8 mouse cellular contexts compared by ENCODE assay signal in the genomic region with DNA sequence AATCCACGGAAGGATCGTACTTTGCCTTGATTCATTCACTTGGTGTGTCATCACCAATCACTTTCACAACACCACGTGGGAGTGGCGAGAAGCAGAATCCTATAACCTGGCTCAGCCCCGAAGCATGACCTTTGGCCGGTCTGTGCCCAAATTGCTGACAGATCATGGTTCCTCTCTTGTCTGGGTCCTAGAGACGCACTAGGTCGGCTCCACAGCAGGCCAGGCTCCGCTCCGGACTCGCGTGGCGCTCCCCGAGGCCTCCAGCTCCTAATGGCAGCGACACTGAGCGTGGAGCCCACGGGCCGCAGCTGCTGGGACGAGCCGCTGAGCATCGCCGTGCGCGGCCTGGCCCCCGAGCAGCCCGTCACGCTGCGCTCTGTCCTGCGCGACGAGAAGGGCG. TPM values are rescaled to one million over a fixed set of nuclear protein-coding genes. Genes with fewer than 3 reads are reported as not detected.
DNase-seq lines count a peak whose midpoint lies in the region; ATAC-seq and TF ChIP-seq lines count a peak whose summit lies in the region.
"Not testable (repeated sequence)": the region's sequence is repeated elsewhere in the genome, so short reads cannot be mapped to it uniquely, and the experiment has no call there.

A gene (plus strand): TSS at position 139 of the 400 bp plus-strand sequence.

- not testable (repeated sequence) for TF ChIP-seq POLR2A in ES-Bruce4 (IDR thresholded peaks at IDR 0.05; ENCODE audit: insufficient read depth, low read length)

- peak within 1 kb of the TSS; percentile 54 for H3K4me2 ChIP-seq in forebrain, embryonic 11.5 days (ENCODE audit: low read depth, low read length, severe bottlenecking)
- H3K4me2 ChIP-seq in kidney, postnatal 0 days (ENCODE audit: low read length) = peak within 1 kb of the TSS; percentile 68
- H3K4me2 ChIP-seq in liver, embryonic 11.5 days = peak within 1 kb of the TSS; percentile 70

- 13% methylated on average over 27 of the region's 32 CpGs for WGBS in forebrain, embryonic 11.5 days
- 9% methylated on average over 32 of the region's 32 CpGs for WGBS in hindbrain, embryonic 10.5 days
- WGBS in kidney, postnatal 0 days = 3% methylated on average over 26 of the region's 32 CpGs
- 13% methylated on average over 22 of the region's 32 CpGs for WGBS in liver, embryonic 11.5 days

- H3K27ac ChIP-seq in ES-Bruce4 (ENCODE audit: insufficient read depth, low read length); forebrain, embryonic 11.5 days (ENCODE audit: low read depth, low read length); liver, embryonic 11.5 days (ENCODE audit: low read depth, low read length): not testable (repeated sequence)
- peak within 1 kb of the TSS; percentile 73 for H3K27ac ChIP-seq in hindbrain, embryonic 10.5 days
- peak within 1 kb of the TSS; percentile 54; the same call in 1 of the 2 replicates for H3K27ac ChIP-seq in kidney, postnatal 0 days

- 0 out of 2 replicates have a peak, but pooled peaks have one; percentile 45 for ATAC-seq in cerebellum, adult (ENCODE audit: insufficient number of reproducible peaks, low FRiP score, low TSS enrichment)
- not testable (repeated sequence) for ATAC-seq in forebrain, embryonic 11.5 days (replicated peaks; ENCODE audit: low FRiP score); liver, embryonic 11.5 days (replicated peaks; ENCODE audit: low FRiP score)
- peak; percentile 85 for ATAC-seq in kidney, postnatal 0 days (replicated peaks; ENCODE audit: low FRiP score, low read depth)
- ATAC-seq in megakaryocyte-erythroid progenitor cell, adult 5-6 weeks (replicated peaks; ENCODE audit: low FRiP score, low TSS enrichment, poor library complexity, severe bottlenecking) = peak; percentile 37; the same call in 1 of the 2 replicates

- H3K9ac ChIP-seq in ES-Bruce4 (ENCODE audit: low read depth, poor library complexity, severe bottlenecking) = peak within 1 kb of the TSS; percentile 60
- H3K9ac ChIP-seq in forebrain, embryonic 11.5 days (ENCODE audit: low read length) = peak within 1 kb of the TSS; percentile 49; the same call in 1 of the 2 replicates
- peak within 1 kb of the TSS; percentile 57 for H3K9ac ChIP-seq in kidney, postnatal 0 days (ENCODE audit: low read depth, low read length)
- peak within 1 kb of the TSS; percentile 52; the same call in 1 of the 2 replicates for H3K9ac ChIP-seq in liver, embryonic 11.5 days (ENCODE audit: low read depth, low read length)

- not testable (repeated sequence) for H3K4me1 ChIP-seq in ES-Bruce4 (ENCODE audit: control insufficient read depth, insufficient read depth, low read length); forebrain, embryonic 11.5 days (replicated peaks; ENCODE audit: control insufficient read depth, insufficient read depth, low read length); hindbrain, embryonic 10.5 days (replicated peaks); kidney, postnatal 0 days (replicated peaks; ENCODE audit: insufficient read depth, low read length); liver, embryonic 11.5 days (replicated peaks; ENCODE audit: control insufficient read depth, insufficient read depth, low read length)

- H3K4me3 ChIP-seq in ES-Bruce4 (ENCODE audit: low read depth, low read length) = peak within 1 kb of the TSS; percentile 63
- H3K4me3 ChIP-seq in forebrain, embryonic 11.5 days (ENCODE audit: low read depth, low read length) = peak within 1 kb of the TSS; percentile 35
- peak within 1 kb of the TSS; percentile 53 for H3K4me3 ChIP-seq in hindbrain, embryonic 10.5 days
- H3K4me3 ChIP-seq in kidney, postnatal 0 days (replicated peaks; ENCODE audit: low read depth, low read length) = peak within 1 kb of the TSS; percentile 44
- H3K4me3 ChIP-seq in liver, embryonic 11.5 days (ENCODE audit: low read depth, low read length) = peak within 1 kb of the TSS; percentile 50

- peak; percentile 53 for DNase-seq in forebrain, embryonic 11.5 days (ENCODE audit: low spot score)
- peak; percentile 42 for DNase-seq in hindbrain, embryonic 10.5 days (ENCODE audit: low spot score)
- peak; percentile 51 for DNase-seq in kidney, postnatal 0 days (ENCODE audit: low spot score)
- DNase-seq in liver, embryonic 11.5 days (ENCODE audit: low spot score) = not testable (repeated sequence)
- DNase-seq in retina, postnatal 1 day = peak; percentile 48

- H3K27me3 ChIP-seq in ES-Bruce4 (ENCODE audit: control insufficient read depth, insufficient read depth, low read length, poor library complexity, severe bottlenecking); forebrain, embryonic 11.5 days (ENCODE audit: control insufficient read depth, insufficient read depth, low read length); kidney, postnatal 0 days (ENCODE audit: insufficient read depth, low read length); liver, embryonic 11.5 days (replicated peaks; ENCODE audit: control insufficient read depth, insufficient read depth, low read length): not testable (repeated sequence)
- peaks cover 10% of the 10 kb centered on the region for H3K27me3 ChIP-seq in hindbrain, embryonic 10.5 days (ENCODE audit: insufficient read depth, poor library complexity, severe bottlenecking)

- not testable (repeated sequence) for TF ChIP-seq CTCF in ES-Bruce4 (IDR thresholded peaks at IDR 0.05; ENCODE audit: low read depth, low read length); kidney, postnatal 0 days (IDR thresholded peaks at IDR 0.05; ENCODE audit: low read depth)

- TF ChIP-seq EP300 in ES-Bruce4 (IDR thresholded peaks at IDR 0.05; ENCODE audit: insufficient read depth, low read depth, low read length) = not testable (repeated sequence)

- H3K36me3 ChIP-seq in ES-Bruce4 (ENCODE audit: control insufficient read depth, insufficient read depth, low read length, poor library complexity, severe bottlenecking); forebrain, embryonic 11.5 days (ENCODE audit: control insufficient read depth, insufficient read depth, low read length); hindbrain, embryonic 10.5 days; kidney, postnatal 0 days (ENCODE audit: insufficient read depth, low read length); liver, embryonic 11.5 days (ENCODE audit: control insufficient read depth, insufficient read depth, low read length): not testable (repeated sequence)

- not testable (repeated sequence) for H3K9me3 ChIP-seq in ES-Bruce4 (replicated peaks; ENCODE audit: control insufficient read depth, insufficient read depth, low read length, poor library complexity, severe bottlenecking); forebrain, embryonic 11.5 days (ENCODE audit: control insufficient read depth, low read length); kidney, postnatal 0 days (replicated peaks; ENCODE audit: low read length); liver, embryonic 11.5 days (ENCODE audit: control insufficient read depth, low read length)
- H3K9me3 ChIP-seq in hindbrain, embryonic 10.5 days = peaks cover 13% of the 10 kb centered on the region; the same call in 1 of the 2 replicates

RNA-seq across cellular contexts. Expression of the gene that starts here (rescaled TPM):
- 0.21 and 0.39 TPM in 2 replicates for polyA plus RNA-seq in ES-Bruce4 (2011; ENCODE audit: insufficient read depth, insufficient read length, low read depth, missing spikeins)
- 0.31 TPM in 1 of 2 replicates, not detected in the other for polyA plus RNA-seq in forebrain, embryonic 11.5 days (2014; fragmentation: Nextera tagmentation; extraction: Ambion mirVana)
- polyA plus RNA-seq in hindbrain, embryonic 10.5 days (2016; fragmentation: Nextera tagmentation; extraction: Ambion mirVana) = 0.08 and 0.14 TPM in 2 replicates
- 17.5 and 20.7 TPM in 2 replicates for polyA plus RNA-seq in kidney, postnatal 0 days (2015; fragmentation: Nextera tagmentation; extraction: Ambion mirVana)
- polyA plus RNA-seq in liver, embryonic 11.5 days (2014; fragmentation: Nextera tagmentation; extraction: Ambion mirVana) = 8.4 and 8.5 TPM in 2 replicates
- total RNA-seq in megakaryocyte-erythroid progenitor cell, adult 5-6 weeks (2014; fragmentation: Nextera tagmentation) = not detected in 2 replicates
- total RNA-seq in megakaryocyte-erythroid progenitor cell, adult 5-6 weeks (2017) = 0.19 TPM in 1 of 2 replicates, not detected in the other

Comparison
In these comparisons a context has a peak if more than half of its experiments do, and no peak if none do; other contexts are left out.
1. Peak in DNase-seq, H3K4me3 ChIP-seq, H3K9ac ChIP-seq and H3K4me2 ChIP-seq in forebrain, embryonic 11.5 days; RNA of the gene not detected or under 1 TPM.
2. Peak in DNase-seq, H3K4me3 ChIP-seq and H3K27ac ChIP-seq in hindbrain, embryonic 10.5 days; RNA of the gene not detected or under 1 TPM.
3. Peak in ATAC-seq in megakaryocyte-erythroid progenitor cell, adult 5-6 weeks; RNA of the gene not detected or under 1 TPM.